Comparison of ENCODE assay signal across 9 mouse cellular contexts in genomic region chr4:143324925-143325624, GRCm38 (mm10). TPM values are rescaled to one million over a fixed set of nuclear protein-coding genes. Genes with fewer than 3 reads are reported as not detected.
DNase-seq lines count a peak whose midpoint lies in the region; ATAC-seq and TF ChIP-seq lines count a peak whose summit lies in the region.
"Had no signal": no experiment of that assay in that cellular context is flagged by ENCODE, and none has a peak within 500 bp of the region (broad histone marks: within the 10 kb centered on the region; RNA-seq: fewer than 3 reads in every experiment).

No protein-coding gene starts in this region.

- ATAC-seq in hematopoietic stem cell, adult 5-6 weeks (replicated peaks in 1 of 2; ENCODE audit: insufficient read depth in 1 of 2, low FRiP score in 2 of 2, low TSS enrichment in 1 of 2, low read depth in 1 of 2, poor library complexity in 2 of 2, severe bottlenecking in 2 of 2), result peak; percentile 8 to 15; a peak in 1 of 4 replicates

- no peaks in the 10 kb centered on the region for H3K36me3 ChIP-seq in megakaryocyte, embryonic 14.5 days (replicated peaks; ENCODE audit: low read length)
- H3K36me3 ChIP-seq in thymus, adult 2 months (ENCODE audit: control insufficient read depth, insufficient read depth, low read length), result no peaks in the 10 kb centered on the region

- H3K27ac ChIP-seq in gastrocnemius, adult 2 months, result no peak overlapping the region
- no peak overlapping the region for H3K27ac ChIP-seq in thymus, adult 2 months (ENCODE audit: control insufficient read depth, insufficient read depth, low read length)

- peaks cover 5% of the 10 kb centered on the region; the same call in 1 of the 2 replicates for H3K4me1 ChIP-seq in megakaryocyte, embryonic 14.5 days
- H3K4me1 ChIP-seq in thymus, adult 2 months (replicated peaks; ENCODE audit: control insufficient read depth, insufficient read depth, low read length), result no peaks in the 10 kb centered on the region

- TF ChIP-seq POLR2A in thymus, adult 2 months (IDR thresholded peaks at IDR 0.05; ENCODE audit: control insufficient read depth, extremely low read depth, insufficient read depth, low read length, poor library complexity), result no peak

- intact Hi-C loops in gastrocnemius, adult 2 months (cut with DNase I), result loop anchor here (1.0 to 5.0 kb wide), 2 partner anchors 37 to 55 kb away; no protein-coding TSS in a partner anchor

- H3K9me3 ChIP-seq in megakaryocyte, embryonic 14.5 days, result peaks cover 19% of the 10 kb centered on the region; the same call in 1 of the 2 replicates

- TF ChIP-seq CTCF in gastrocnemius, adult 2 months (IDR thresholded peaks at IDR 0.05), result no peak
- no peak for TF ChIP-seq CTCF in thymus, adult 2 months (IDR thresholded peaks at IDR 0.05; ENCODE audit: borderline replicate concordance, control insufficient read depth, extremely low read depth, insufficient read depth, low read length, poor library complexity)

- peaks cover 3% of the 10 kb centered on the region for H3K27me3 ChIP-seq in megakaryocyte, embryonic 14.5 days (replicated peaks)
- H3K27me3 ChIP-seq in thymus, adult 2 months (ENCODE audit: control insufficient read depth, insufficient read depth, low read length), result no peaks in the 10 kb centered on the region

- H3K4me3 ChIP-seq in gastrocnemius, adult 2 months, result peak overlapping the region; percentile 68
- H3K4me3 ChIP-seq in megakaryocyte, embryonic 14.5 days (replicated peaks), result peak overlapping the region; percentile 73
- no peak overlapping the region for H3K4me3 ChIP-seq in thymus, adult 2 months (ENCODE audit: control insufficient read depth, insufficient read depth, low read length)

- WGBS in thymus, adult 2 months, result 41% methylated on average over 15 of the region's 15 CpGs

- DNase-seq in gastrocnemius, adult 2 months, result no peak
- DNase-seq in gastrocnemius, postnatal 25 days, result no peak
- peak; percentile 49 for DNase-seq in brain, adult 2 months (ENCODE audit: low read depth, low spot score)
- no peak for DNase-seq in thymus, adult 2 months
- no peak for DNase-seq in ovary, postnatal 14 days (ENCODE audit: low spot score)
- DNase-seq in right cerebral cortex, postnatal 36 days (ENCODE audit: low spot score in 2 of 2), result no peak

RNA-seq across cellular contexts. Expression of gene Lrrc38, which starts 24.5 kb away (rescaled TPM):
- total RNA-seq in gastrocnemius, adult 2 months (2021), result 10 to 100 TPM; 27.1 to 39.4 TPM
- total RNA-seq in gastrocnemius, postnatal 25 days (2021), result 10 to 100 TPM; 22.7 to 26.8 TPM
- total RNA-seq in hematopoietic stem cell, adult 5-6 weeks (2017), result not detected in 2 replicates
- not detected in 2 replicates for polyA plus RNA-seq in megakaryocyte, embryonic 14.5 days (2012; ENCODE audit: insufficient read depth, low replicate concordance)
- 0.11 and 0.19 TPM in 2 replicates for polyA plus RNA-seq in thymus, adult 2 months (2012; rRNA removed)
- polyA plus RNA-seq: C2C12 had no signal

RNA-seq across cellular contexts. Expression of gene Pdpn, which starts 25.7 kb away (rescaled TPM):
- 1 to 10 TPM; 4.5 to 7.7 TPM for total RNA-seq in gastrocnemius, adult 2 months (2021)
- total RNA-seq in gastrocnemius, postnatal 25 days (2021), result 10 to 100 TPM in 1 of 2 experiments, 1 to 10 TPM in 1; 9.5 to 11.5 TPM
- total RNA-seq in hematopoietic stem cell, adult 5-6 weeks (2017), result not detected in 2 replicates
- polyA plus RNA-seq in megakaryocyte, embryonic 14.5 days (2012; ENCODE audit: insufficient read depth, low replicate concordance), result not detected in 2 replicates
- polyA plus RNA-seq in thymus, adult 2 months (2012; rRNA removed), result 2.1 and 2.2 TPM in 2 replicates

Comparison
In these comparisons a context has a peak if more than half of its experiments do, and no peak if none do; other contexts are left out.
1. RNA of gene Lrrc38, which starts 24.5 kb away (total RNA-seq): 27.1 to 39.4 TPM in gastrocnemius, adult 2 months and 22.7 to 26.8 TPM in gastrocnemius, postnatal 25 days; not detected in hematopoietic stem cell, adult 5-6 weeks; every median in the first group is over 10 times any median in the second.